Mouse (Mus musculus) kidney, postnatal 36 days (tissue): ENCODE data around the gene Apc2.
A peak's percentile ranks its signal among the peaks of the same experiment; 100 is the strongest.
"Not testable (repeated sequence)": the region's sequence is repeated elsewhere in the genome, so short reads cannot be mapped to it uniquely, and the experiment has no call there.

Experiments used
- DNase-seq, 2 experiments: peaks; one replicate each; pipeline ENCODE4 v3.0.0; 2021 to 2022; ENCODE audit warnings: mixed read lengths in 2 of 2

Apc2 gene

DNA sequence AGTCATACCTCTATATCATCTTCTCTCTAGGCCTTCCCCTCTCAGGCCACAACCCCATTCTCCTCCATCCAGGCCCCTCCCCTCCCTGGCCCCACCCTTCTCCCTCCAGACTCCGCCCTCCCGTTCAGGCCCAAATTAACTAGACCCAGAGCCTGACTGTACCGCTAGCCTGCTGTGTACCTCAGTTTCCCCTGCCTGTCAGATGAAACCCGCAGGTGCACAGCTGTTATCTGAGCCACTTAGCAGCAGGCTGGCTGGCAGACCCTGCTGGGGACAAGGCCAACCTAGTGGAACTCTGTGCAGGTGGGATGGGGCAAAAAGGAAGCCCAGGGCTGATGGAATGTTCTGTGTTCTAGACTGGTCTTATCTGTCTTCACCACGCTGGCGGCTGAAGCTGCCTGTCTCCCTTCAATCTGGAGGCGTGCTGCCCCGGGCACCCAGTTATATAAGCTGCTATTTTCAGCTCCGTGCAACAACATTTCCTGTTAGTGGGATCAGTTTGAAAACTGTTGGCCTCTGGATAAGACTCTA lies 48.4 kb downstream of the Apc2 start:
- DNase-seq: peak; percentile 47 to 60

DNA sequence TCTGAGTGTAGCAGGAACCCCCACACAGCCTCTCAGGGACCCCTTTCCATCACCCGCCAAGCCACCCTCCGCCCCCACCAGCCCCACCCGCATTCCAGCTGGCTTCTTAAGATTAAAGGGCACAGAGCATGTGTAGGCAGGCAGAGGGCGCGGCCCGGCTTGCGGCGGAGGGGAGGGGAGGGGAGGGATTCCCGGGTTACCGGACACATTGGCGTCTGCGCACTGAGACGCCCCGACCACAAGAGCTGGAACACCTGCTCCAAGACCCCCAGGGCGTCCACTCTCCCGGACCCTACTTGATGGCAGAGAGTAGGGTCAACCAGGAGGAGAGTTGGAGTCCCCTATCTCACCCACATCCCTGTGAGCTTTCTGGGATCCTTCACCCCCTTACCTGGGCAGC lies 49.3 kb downstream of the Apc2 start:
- DNase-seq: peak in 1 of 2 experiments; percentile 44

DNA sequence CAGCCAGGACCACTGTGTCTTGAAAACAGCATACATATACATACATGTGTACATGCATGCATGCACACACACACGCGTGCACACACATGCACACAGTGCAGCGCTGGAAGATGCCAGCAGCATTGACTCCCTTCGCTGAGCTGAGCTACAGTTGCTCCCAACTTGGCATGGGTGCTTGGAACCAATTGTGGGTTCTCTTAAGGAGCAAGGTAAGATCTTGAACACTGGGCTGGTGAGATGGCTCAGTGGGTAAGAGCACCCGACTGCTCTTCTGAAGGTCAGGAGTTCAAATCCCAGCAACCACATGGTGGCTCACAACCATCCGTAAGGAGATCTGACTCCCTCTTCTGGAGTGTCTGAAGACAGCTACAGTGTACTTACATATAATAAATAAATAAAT lies 50.2 kb downstream of the Apc2 start:
- not testable (repeated sequence) for DNase-seq

DNA sequence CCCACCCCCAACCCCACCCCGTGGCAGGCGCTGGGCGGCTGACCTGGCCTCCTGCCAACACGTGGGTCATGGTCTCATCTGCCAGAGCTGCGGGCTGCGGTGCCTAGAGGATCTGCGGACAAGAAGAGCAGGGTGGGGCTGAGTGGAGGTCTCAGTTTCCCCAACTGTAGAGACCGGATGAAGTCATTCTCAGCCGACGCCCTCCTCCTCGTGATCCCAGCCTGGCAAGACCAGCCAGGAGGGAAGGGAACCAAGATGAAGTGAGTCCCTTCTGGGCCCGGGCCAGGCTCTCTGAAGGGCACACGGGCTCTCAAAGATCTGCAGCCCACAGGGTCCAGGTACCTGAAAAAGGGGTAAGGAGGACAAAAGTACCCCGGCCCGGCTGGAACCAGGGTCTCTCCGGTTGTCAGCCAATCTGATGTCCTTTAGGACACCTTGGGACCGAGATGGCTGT lies 51.8 kb downstream of the Apc2 start:
- DNase-seq: no peak

DNA sequence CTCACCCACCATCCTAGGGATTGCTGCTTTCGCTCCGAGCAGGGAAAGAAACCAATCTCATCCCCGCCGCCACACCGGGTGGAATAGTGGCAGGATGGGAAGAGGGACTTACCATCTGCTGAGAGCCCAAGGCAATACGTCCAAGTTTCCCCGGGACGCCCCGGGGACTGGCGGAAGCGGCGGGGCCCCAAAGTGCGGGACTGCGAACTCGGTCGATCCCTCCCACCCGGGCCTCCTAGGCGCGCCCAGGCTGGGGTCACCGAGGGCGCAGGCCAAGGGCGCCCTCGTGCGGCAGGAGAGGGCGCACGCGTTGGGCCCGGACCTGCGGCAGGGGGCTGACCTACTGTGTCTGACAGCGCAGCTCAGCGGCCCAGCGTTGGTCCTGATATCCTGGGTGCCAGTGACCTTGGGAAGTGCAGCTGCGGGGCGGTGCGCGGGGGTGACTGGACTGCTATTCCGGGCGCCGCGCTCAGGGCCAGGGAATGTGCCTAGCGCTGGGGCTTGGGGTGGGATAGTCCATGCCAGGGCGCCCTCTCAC lies 52.5 kb downstream of the Apc2 start, which contains the start of gene Adamtsl5:
Gene Adamtsl5, minus strand, starts transcription at position 169 of the 538 bp plus-strand sequence.
- peak in 1 of 2 experiments; percentile 71 for DNase-seq

DNA sequence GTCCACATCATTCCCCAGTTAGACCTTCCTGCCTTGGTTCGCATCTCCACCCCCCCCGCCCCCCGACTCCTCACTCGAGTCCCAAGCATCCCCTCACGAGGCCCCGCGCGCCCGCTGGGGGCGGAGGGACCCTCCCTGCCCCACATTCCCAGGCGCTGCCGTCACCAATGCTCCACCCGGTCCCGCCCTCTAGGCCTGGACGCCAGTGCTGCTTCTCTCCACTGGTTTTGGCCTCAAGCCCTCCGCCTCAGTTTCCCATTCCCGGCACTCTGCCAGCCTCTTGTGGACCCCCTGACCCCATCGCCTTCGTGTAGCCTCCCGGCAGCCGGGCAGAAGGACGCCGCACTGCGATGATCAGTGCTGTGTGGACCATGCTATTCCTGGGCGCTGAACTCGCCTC lies 53.2 kb downstream of the Apc2 start:
- no peak for DNase-seq

DNA sequence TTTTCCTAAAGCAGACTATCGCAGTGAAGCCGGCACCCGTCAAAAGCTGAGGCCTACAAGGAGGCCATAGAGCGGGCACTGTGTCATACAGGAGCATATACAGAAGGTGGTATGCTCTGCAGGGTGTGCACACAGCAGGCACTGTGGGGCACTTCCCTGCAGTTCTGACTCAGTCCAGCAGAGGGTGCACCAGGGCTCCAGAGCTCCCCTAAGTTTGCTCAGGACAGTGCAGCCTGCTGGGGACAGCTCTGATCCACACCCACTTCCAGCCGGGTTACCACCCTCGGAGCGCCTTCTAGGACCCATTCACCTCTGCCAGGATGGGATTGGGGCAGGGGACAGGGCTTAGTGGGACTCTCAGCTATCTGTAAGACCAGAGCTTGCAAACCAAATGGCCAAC lies 54.5 kb downstream of the Apc2 start:
- peak; percentile 84 to 95 for DNase-seq

DNA sequence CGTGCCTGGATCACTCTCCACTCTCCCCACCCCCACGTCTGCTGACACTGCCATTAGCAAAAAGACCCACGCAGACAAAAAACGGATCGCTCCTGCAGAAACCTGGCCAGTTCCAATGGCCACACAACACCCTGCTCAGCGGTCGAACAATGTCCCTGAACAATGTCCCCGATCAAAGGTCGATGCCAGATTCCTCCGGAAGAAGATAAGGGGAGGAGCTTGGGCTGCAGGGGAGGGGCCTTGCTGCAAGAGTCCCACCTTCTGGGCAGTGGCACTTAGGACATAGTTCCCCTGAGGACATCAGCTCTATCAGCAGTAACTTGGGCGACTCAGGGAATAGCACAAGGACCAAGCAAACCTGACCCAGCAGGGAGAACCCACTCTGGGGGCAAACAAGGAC lies 56.1 kb downstream of the Apc2 start:
- DNase-seq: peak; percentile 77 to 85

DNA sequence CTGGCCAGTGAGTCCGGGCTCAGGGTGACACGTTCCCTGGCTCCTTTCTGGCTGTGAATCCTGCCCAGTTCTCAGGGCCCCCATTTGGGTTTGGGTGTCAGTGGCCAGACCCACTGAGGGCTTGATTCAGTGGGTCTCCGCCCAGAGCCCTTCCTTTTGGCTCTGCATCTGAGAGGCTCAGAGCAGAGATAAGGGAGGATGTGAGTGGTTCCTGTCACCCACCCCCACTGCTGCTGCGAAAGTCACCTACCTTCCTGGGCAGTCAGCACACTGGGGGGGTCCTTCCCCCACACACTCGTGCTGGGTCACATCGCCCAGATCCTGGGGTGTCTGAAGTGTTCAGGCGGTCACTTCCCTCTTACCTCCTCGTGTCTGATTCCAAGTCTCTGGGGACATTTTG lies 57.0 kb downstream of the Apc2 start:
- no peak for DNase-seq

DNA sequence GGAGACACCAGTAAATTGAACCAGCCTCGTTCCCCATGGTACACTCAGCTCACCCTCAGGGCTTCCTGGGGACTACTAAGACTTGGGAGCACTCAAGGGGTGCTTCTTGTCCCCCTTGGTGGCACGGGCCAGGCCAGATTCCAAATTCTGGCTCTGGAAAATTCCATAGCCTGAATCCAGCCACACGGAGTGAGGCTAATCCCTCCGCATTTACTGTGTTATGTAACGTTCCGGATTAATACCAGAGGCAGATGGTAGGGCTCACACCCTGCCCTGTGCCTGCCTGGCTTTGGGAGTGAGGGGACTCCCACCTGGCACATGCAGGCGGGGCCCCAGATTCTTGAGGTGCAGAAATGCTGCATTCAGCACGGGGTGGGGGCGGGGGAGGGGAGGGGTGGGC lies 59.7 kb downstream of the Apc2 start:
- DNase-seq: no peak

DNA sequence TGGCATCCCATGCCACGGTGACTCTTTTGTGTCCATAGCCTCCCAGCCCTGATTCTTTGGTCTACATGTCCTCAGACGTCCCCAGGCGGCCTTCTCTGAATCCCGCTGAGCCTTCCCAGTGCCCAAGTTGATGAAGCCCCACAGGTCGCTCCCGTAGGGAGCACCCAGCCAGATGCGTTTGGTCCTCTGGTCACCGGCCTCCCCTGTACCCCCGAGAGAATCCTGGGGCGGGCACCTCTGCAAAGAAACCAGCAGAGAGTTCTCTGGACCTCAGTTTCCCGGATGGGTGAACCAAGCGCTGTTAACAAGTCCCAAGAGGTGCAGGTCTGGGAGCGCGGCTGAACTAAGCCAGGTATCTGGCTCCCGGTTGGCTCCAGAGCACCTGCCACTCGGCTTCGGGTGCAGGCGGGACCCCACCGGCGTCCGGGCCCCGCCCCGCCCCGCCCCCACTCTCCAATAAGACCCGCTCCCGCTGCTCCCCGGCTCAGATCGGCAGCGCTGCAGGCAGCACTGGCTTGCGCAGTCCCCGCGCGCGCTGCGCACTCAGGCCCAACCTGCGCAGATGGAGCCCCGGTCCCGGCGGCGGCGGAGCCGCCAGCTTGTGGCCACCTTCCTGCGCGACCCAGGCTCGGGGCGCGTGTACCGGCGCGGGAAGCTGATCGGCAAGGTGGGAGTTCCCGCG lies 60.4 kb downstream of the Apc2 start, which contains the start of gene Plk5:
Gene Plk5, plus strand, starts transcription at position 459 of the 682 bp plus-strand sequence.
- DNase-seq: no peak

DNA sequence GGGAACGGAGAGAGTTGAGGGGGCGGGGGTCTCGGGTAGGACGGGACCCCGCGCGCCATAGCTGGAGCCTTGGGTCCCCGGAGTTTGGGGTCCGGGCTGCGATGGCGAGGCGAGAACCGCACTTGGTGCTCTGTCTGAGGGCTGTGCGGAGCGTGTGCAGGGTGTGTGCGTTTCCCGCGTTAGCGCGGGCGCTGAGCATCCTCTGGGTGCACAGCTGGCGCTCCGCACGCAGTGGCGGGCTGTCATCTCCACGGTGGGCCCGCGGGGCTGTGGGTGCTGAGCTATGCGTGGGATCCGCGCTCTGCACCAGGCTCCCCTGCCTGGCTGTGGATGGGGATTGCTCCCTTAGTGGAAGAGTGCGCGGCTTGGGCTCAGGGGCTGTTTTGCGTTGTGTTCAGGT lies 61.0 kb downstream of the Apc2 start:
- DNase-seq: no peak

DNA sequence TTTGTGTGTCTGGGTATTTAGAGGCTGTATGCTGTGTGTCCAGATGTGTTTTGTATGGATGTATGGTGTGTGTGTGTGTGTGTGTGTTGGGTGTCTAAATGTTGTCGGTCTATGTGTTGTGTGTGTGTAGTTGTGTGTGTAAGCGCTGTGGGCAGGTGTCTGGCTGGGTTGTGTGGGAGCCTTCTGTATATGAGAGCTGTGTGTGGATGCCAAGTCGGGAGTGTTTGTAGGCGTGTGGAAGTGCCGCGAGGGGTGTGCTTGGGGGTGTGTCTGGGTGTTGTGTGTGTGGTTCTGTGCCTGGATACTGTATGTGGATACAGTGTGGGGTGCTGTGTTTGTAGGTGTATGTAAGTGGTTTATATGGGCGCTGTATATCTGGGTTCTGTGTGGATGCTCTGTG lies 61.6 kb downstream of the Apc2 start:
- no peak for DNase-seq

DNA sequence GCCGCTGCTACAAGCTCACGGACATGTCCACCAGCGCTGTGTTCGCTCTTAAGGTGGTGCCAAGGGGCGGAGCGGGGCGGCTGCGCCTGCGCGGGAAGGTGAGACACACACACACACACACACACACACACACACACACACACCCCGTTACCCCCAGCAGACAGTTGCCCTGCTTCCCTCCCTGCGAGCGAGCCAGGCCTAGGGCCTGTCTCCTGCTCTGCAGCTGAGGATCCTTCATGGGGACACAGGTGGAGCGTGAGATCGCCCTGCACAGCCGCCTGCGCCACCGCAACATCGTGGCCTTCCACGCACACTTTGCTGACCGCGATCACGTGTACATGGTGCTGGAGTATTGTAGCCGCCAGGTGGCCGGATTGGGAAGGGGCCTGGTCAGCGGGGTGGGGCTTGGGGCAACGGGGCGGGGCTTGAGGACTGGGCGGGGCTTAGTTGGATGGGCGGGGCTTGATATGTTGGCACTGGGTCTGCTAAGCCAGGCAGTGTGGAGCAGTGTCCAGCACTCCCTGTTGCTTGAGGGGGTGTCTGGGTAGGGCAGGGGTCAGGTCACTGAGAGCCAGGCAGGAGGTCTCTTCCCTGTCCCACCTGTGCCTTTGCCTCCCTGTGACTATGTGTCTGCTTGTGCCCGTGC lies 62.3 kb downstream of the Apc2 start:
- peak; percentile 54 to 80 for DNase-seq

DNA sequence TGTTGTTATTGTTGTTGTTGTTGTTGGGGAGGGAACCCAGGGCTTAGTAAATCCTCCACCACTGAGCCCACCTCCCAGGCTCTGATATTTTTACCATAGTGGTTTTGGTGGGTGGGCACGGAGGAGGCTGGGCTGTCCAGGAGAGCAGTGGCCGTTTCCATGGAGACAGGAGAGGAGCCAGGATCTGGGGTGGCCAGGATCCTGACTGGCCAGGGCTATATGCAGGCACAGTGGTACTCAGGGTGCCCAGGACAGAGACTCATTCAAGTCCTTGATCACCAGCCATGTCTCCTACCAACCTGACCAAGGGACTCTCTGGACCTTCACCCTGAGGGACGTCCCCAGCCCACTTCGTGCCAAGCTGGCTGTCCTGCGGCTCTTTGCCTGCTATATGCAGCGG lies 68.0 kb downstream of the Apc2 start:
- DNase-seq: no peak

DNA sequence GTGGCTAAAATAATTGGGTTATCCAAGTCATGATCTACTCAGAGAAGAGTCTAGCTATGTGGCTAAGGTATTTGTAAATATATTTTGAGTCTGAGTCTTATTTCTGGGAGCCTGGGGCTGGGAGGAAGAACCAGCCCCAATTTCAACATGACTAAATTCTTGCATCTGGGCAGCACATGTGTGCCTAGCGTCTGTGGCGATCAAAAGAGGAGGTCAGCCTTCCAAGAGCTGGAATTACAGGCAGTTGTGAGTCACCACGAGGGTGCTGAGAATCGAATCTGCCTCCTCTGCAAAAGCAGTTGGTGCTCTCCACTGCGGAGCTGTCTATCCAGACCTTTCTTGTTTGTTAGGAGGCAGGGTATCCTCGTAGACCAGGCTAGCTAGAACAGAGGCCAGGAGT lies 70.0 kb downstream of the Apc2 start:
- DNase-seq: no peak
